Mouse (Mus musculus): ENCODE data around the gene Zbtb45. TPM values are rescaled to one million over a fixed set of nuclear protein-coding genes. Genes with fewer than 3 reads are reported as not detected.

Gene Zbtb45
- total and polyA plus RNA-seq, 3 experiments, result 6.7 to 17.1 (median 9.5) TPM

DNA sequence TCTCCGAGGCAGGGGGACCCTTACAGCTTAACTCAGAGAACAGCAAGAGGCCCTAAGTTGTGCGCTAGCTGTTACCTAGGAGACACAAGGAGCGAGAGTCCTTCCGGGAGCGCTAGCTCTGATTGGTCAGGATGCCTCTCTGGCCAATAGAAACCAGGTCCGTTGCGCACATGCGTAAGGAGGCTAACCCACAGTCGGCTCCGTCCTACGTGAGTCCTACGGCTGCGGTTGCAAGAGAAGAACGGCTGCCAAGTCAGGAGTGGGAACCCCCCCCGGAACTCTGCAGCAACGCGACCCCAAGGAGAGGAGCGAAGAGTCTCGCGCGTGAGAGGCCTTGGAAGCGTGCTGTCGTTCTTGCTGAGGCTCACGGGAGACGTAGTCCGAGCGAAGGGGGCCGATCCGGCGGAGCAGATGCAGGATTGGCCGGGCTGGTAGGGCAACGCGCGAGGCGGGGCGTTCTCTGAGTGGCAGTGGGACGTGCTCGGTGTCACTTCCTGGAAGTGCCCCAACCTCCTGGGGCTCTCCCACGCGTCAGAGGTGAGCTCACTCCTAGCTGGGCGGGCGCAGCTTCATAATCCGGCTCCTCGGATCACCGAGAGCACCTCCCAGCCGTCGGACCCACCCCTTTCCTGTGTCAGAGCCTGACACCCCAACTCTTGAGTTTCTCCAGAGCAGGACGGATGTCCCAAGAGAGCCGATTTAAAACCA lies 32.0 kb downstream of the Zbtb45 start, which contains the start of gene Zfp446 (continued):
- TF ChIP-seq MEF2A (IDR thresholded peaks at IDR 0.05; ENCODE audit: borderline replicate concordance, low read depth, low read length) (peak; percentile 27; the same call in 1 of the 2 replicates), MAZ (IDR thresholded peaks at IDR 0.05; ENCODE audit: low read depth, low read length) (peak; percentile 86), RCOR1 (conservative IDR thresholded peaks at IDR 0.05; ENCODE audit: low read depth, low read length) (0 out of 2 replicates have a peak, but pooled peaks have one; percentile 52), NELFE (IDR thresholded peaks at IDR 0.05; ENCODE audit: low read depth, low read length) (peak; percentile 65; the same call in 1 of the 2 replicates), HCFC1 (IDR thresholded peaks at IDR 0.05; ENCODE audit: low read depth, low read length) (peak; percentile 93)

DNA sequence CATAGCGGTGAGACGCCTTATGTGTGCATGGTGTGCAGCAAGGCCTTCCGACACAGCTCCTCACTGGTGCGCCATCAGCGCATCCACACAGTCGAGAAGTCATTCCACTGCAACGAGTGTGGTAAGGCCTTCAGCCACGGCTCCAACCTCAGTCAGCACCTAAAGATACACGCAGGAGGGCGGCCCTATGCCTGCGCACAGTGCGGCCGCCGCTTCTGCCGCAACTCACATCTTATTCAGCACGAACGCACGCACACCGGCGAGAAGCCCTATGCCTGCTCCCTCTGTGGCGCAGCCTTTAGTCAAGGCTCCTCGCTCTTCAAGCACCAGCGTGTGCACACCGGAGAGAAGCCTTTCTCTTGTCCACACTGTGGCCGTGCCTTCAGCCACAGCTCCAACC lies 38.9 kb downstream of the Zbtb45 start:
- peaks cover 33 to 54% of the 10 kb centered on the region in 2 experiments for H3K36me3 ChIP-seq (replicated peaks in 1 of 2; ENCODE audit: control insufficient read depth in 1 of 2, insufficient read depth in 1 of 2, low read length in 1 of 2)
- TF ChIP-seq RAD21 (IDR thresholded peaks at IDR 0.05; ENCODE audit: low read depth, low read length) (no peak), BHLHE40 (IDR thresholded peaks at IDR 0.05; ENCODE audit: low read depth, low read length) (no peak), NELFE (IDR thresholded peaks at IDR 0.05; ENCODE audit: low read depth, low read length) (no peak), CHD2 (IDR thresholded peaks at IDR 0.05; ENCODE audit: low read length) (no peak), MYC (IDR thresholded peaks at IDR 0.05; ENCODE audit: low read depth, low read length) (no peak), SIN3A (IDR thresholded peaks at IDR 0.05; ENCODE audit: low read length) (no peak), POLR2A (IDR thresholded peaks at IDR 0.05; ENCODE audit: low read depth, low read length) (no peak), CTCF (conservative IDR thresholded peaks at IDR 0.05 in 1 of 2, IDR thresholded peaks at IDR 0.05 in 1 of 2; ENCODE audit: low read depth in 2 of 2, low read length in 2 of 2) (no peak), ZKSCAN1 (IDR thresholded peaks at IDR 0.05; ENCODE audit: borderline replicate concordance, low read depth, low read length) (no peak), MAFK (IDR thresholded peaks at IDR 0.05; ENCODE audit: insufficient replicate concordance, low read length) (no peak), CHD1 (IDR thresholded peaks at IDR 0.05; ENCODE audit: low read depth, low read length) (no peak), MAX (IDR thresholded peaks at IDR 0.05; ENCODE audit: low read length) (no peak), MEF2A (IDR thresholded peaks at IDR 0.05; ENCODE audit: borderline replicate concordance, low read depth, low read length) (no peak), TBP (conservative IDR thresholded peaks at IDR 0.05; ENCODE audit: low read depth, low read length) (no peak), TCF12 (IDR thresholded peaks at IDR 0.05; ENCODE audit: low read depth, low read length) (no peak), NRF1 (IDR thresholded peaks at IDR 0.05; ENCODE audit: low read depth, low read length) (no peak)
- no peaks in the 10 kb centered on the region for H3K27me3 ChIP-seq (replicated peaks)
- in situ Hi-C loops (cut with MboI; ENCODE audit: low pct_ligation_motif_present, low pct_unique_long_range_greater_than_20kb, low sequenced_read_pairs) (no loop called here), dilution Hi-C loops (cut with MboI; ENCODE audit: extremely low pct_ligation_motif_present, extremely low pct_unique_long_range_greater_than_20kb, low sequenced_read_pairs) (no loop called here)
- H3K4me2 ChIP-seq (ENCODE audit: insufficient read depth, low read depth, poor library complexity, severe bottlenecking), result no peak overlapping the region
- peaks cover 5% of the 10 kb centered on the region; the same call in 1 of the 2 replicates for H3K79me2 ChIP-seq (replicated peaks; ENCODE audit: control insufficient read depth, extremely low read depth, insufficient read depth, poor library complexity, severe bottlenecking)
- H3K9me3 ChIP-seq (replicated peaks; ENCODE audit: low read length), result no peaks in the 10 kb centered on the region
- H3K27ac ChIP-seq (ENCODE audit: insufficient read depth, low read depth), result no peak overlapping the region
- DNase-seq (ENCODE audit: extremely low read depth), result no peak
- peaks cover 0 to 13% of the 10 kb centered on the region in 2 experiments; a peak in 2 of 4 replicates for H3K4me1 ChIP-seq (ENCODE audit: control insufficient read depth in 1 of 2, insufficient read depth in 2 of 2)
- H3K4me3 ChIP-seq (replicated peaks in 1 of 3; ENCODE audit: low read depth in 2 of 3, low read length in 2 of 3, poor library complexity in 1 of 3), result no peak overlapping the region
- H3K9ac ChIP-seq (ENCODE audit: insufficient read depth, low read depth), result no peak overlapping the region

All from CH12.LX (cell line).